Mouse (Mus musculus): ENCODE data around the gene Sh3rf3.

DNA sequence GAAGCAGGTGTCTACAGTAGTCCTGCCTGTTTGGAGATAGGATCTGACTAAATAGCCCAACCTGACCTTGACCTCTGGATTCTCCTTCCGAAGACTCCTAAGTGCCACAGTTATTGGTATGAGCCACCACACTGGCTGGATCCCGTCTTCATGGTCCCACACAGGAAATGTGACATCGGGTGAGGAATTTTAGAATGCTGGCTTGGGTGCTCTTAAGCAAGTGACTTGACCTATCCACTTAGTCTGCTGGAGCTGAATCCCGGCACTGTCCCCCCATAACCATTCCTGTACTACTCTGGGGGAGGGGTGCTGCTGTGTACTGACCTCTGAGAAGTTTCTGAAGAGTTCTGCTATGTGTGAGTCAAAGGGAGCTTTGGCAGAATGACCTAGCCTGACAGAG lies 65.5 kb downstream of the Sh3rf3 start:
- TF ChIP-seq EP300 (IDR thresholded peaks at IDR 0.05; ENCODE audit: low read depth) (no peak), CTCF (IDR thresholded peaks at IDR 0.05; ENCODE audit: low read depth) (no peak)
